Mouse (Mus musculus) heart, postnatal 14 days (tissue): ENCODE measurements around the gene Nudt22. TPM values are rescaled to one million over a fixed set of nuclear protein-coding genes. Genes with fewer than 3 reads are reported as not detected.
A peak's percentile ranks its signal among the peaks of the same experiment; 100 is the strongest.

Source experiments
- DNase-seq, 2 experiments: peaks; one replicate each; pipeline ENCODE4 v3.0.0; 2021 to 2022
- intact Hi-C: fragments of 180-260 bp; cut with DNase I; formaldehyde crosslinking; loops from one replicate; pipeline ENCODE4 v1.15.1; 2025
- total RNA-seq, 2 experiments: library from RNA; stranded (reverse); gene quantifications; 2 replicates each; pipeline ENCODE4 v1.2.3; 2021

Nudt22 gene
- total RNA-seq, 2 experiments from 2014 or later: 24.8 to 26.1 TPM

DNA sequence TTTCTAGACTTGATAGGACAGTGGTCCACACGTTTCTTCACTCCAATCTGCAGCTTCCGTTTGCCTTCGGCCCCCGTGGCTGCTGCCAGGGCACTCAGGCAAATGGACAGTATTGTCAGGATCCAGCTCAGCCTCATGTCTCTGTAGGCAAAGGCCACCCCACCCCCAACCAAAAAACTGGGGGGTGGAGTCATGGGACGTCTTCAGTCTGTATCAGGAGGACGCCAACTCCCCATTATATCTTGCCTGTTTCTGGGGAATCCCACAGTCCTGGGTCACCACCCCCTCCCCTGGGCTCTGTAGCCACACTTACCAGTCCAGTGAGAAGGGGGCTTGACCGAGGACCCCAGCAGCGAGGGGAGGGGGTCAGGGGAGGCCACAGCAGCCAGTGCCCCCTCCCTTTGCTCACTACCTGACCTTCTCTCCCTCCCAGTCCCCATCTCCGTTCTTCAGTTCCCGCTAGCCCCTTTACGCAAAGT lies 16.9 kb downstream of the Nudt22 start:
- peak; percentile 29 to 32 for DNase-seq
- intact Hi-C loops: loop anchor here (2.0 kb wide), 2 partner anchors 42 to 56 kb away; no protein-coding TSS in a partner anchor

DNA sequence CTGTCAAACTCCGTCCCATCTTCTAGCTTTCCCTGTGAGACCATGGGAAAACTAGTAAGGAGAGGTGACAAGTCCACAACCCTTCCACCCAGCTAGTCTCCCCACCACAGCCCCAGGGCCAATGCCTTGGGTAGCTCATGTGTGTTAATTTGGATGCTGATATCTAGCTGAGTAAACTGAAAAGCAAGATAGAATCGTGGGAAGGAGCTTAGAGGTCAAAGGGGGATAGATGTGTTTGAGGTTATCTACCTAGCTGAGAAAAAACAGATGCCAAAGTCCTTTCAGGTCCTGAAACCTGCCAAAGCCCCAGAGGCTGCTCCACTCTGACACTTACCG lies 17.3 kb downstream of the Nudt22 start:
- intact Hi-C loops: loop anchor here (2.0 kb wide), 2 partner anchors 42 to 56 kb away; no protein-coding TSS in a partner anchor
- DNase-seq: no peak

DNA sequence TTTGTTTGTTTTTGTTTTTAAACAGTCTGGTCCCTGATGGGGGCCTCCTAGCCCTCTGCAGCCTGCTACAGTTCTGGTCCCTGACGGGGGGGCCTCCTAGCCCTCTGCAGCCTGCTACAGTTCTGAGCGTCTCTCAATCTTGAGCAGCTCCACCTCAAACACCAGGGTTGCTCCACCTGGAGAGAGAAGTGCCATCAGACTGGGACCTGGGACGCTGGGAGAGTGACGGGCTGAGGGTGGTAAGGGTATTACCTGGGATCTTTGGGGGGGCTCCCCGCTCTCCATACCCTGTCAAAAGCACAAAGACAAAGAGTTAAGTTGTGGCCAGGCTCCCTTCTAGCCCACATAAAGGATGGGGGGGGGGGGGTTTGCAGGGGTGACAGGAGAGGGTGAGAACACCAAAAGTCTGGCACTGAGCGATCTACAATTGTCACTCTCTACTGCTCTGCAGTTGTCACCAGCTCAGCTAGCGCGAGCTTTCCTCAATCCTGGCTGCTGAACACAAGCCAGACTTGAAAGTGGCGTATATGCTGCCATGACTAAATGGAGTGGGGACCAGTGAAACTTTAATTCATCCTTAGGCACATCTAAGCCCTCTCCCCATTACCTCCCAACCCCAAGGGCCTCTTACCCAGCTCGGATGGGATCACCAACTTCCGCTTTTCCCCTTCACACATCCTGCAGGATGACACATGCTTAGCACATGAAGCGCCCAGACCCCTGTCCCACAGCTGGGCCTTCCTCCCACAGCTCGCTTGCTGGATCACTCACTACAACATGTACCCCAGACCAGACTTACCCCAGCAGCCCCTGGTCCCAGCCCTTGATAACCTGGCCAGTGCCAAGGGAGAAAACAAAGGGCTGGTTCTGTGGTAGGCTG lies 17.9 kb downstream of the Nudt22 start:
- no peak for DNase-seq
- intact Hi-C loops: loop anchor here (2.0 kb wide), 2 partner anchors 43 to 55 kb away; no protein-coding TSS in a partner anchor

DNA sequence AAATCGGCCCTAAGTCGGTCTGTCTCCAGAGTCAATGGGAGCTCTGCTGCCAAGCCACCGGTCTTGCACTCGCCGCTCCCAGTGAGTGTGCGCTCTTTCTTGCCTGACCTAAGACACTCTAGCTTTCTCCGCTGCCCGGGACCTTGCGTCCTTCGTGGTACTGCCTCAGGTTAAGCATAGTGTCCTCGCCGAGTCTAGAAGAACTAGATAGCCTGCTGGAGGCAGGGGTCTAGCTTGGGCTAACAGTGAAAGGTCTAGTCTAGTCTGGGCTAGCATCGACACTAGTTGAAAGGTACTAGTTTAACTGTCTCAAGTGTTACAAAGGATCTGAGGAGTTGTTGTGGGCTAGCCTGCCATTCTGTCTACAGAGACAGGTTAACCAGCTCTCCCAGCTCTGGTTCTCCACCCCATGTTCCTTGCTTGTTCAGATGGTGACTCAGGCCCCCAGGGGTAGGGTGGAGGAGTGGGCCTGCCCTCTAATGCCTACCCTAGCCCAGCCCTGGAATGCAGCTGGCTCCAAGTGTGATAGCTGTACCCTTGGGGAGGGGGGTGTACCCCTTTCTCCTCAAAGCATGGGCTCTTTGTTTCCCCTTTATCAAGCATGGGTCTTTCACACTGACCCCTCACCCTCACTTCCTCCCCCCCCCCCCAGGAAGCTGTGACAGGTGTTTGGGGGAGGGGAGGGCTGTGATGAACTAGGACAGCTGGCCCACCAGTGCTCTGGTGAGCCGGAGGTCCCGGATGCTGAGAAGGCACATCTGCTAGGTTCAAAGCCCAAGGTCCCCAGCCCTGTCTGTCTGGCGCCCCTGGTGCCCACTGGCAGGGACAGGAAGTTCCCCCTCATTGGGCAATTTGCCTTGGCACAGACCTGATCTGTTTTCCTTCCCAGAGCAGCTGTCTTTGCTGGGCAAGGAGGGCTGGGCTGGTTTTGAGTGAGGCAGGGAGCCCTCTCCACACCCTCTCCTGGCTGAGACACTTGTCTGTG lies 20.1 kb downstream of the Nudt22 start, which contains the start of gene Plcb3:
Gene Plcb3 (minus strand): TSS at position 934 of the 985 bp plus-strand sequence.
- intact Hi-C loops: no loop called here
- peak; percentile 61 to 72 for DNase-seq

DNA sequence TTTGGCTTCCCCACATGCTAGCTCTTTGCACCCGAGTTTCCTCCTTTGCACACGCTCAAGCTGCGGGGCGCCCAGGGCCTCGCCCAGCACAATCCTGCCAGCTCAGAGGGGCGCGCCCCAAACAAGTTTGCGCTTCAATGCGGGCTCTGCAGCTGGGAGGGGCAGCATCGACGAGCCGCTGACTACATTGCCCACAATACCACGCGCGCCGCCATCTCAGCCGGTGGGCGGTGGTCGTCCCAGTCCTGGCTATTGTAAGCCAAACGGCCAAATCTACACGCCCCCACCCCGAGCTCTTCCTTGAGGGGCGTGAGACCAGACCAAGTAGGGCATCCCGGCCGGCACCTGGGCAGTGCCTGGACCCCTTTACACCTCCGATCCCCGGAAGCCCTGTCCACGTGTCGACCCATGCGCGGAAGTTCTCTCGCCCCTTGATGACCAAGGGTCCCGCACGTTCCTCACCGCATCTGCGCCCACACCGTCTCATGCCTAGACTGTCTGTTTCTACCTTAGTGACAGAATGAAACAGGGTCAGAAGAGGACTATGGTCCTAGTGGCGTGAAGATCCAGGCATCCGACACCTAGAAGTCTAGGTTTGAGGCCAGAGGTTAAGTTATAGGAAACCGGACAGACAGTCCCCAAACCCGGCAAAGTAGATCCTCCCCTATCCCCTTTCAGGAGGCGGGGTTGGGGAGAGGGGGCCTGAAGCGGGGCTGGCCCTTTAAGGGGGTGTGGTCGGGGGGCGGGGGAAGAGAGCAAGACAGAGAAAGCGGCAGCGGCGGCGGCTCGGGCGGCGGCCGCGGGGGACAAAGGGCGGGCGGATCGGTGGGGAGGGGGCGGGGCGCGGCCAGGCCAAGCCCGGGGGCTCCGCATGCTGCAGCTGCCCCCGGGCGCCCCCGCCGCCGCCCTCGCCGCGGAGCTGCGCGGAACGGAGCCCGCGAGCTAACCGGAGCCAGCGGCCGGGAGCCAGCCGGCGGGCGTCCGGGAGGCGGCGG lies 21.4 kb downstream of the Nudt22 start, which contains the start of gene Ppp1r14b:
Gene Ppp1r14b (plus strand): TSS at position 758 of the 995 bp plus-strand sequence.
- peak; percentile 83 to 85 for DNase-seq
- intact Hi-C loops: no loop called here

DNA sequence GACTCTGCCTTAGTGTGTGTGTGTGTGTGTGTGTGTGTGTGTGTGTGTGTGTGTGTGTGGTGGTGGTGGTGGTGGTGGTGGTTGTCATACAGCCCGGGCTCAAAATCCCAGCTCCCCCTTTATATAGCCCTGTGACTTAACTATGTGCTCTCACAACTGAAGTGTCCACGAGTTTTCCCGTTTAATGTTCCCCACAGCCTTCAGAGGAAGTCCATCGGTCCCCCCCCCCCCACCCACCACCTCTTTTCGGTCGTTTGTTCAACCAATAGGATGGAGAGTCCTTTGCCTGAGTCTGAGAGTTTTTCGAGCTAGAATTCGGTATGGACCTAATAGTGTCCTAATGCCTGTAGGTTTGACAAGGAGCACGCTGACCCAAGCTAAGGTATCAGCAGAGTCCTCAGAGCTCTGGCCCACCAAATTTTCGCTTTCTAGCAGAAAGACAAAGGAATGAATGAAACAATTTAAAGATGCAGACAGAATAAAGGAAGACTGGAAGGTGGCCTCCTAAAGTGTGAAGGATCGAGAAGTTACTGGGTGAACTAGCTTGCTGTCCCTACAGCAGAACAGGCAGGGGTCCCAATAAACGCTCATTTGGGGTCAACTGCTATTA lies 22.2 kb downstream of the Nudt22 start:
- no peak for DNase-seq
- intact Hi-C loops: no loop called here

DNA sequence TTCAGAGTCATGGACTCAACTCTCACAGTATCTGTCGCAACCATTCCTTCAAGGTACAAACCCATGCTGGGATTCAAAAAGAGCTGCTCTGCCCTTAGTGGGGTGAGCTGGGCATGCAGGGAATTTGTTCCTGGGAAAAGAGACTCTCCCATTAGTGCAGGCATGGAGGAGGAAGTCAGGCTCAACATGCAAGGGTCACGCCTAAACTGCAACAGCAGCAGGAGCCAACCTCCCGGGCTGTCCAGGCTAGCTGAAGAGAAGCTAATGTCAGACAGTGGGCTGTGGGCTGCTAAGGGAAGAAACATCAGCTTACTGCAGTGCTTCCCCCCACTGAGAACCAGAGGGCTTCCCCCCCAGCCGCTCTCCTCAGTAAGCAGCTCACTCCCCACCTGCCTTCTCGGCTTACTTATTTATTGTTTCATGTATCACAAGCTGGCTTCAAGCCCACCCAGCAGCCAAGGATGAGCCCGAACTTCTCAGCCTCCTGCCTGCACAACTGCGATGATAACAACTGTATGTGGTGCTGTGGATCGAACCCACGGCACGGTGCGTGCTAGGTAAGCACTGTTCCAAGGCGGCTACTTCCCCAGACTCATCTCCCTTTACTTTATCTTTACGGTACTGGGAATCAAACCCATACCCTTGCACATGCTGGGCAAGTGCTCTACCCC lies 23.5 kb downstream of the Nudt22 start:
- intact Hi-C loops: no loop called here

DNA sequence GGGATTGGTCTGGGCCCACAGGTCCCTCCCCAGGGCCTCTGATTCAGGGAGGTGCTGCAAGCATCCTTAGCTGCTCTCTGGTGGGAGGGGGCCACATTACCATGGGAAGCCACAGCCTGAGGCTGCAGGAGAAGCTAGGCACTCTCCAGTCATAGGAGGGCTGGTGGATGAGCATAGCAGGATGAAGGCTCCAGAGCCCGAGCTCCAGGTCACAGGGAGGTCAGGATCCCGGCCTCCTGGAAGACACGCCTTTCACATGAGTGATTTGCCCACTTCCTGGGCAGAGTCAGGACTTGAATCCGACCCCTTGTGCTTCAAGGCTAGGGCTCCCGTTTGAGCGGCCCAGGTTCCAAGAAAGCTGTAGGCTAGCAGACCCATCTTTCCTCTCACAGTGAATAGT lies 24.3 kb downstream of the Nudt22 start:
- DNase-seq: no peak
- intact Hi-C loops: no loop called here

More for the DNA sequence above, 23.5 kb downstream of the Nudt22 start:
- no peak for DNase-seq

DNA sequence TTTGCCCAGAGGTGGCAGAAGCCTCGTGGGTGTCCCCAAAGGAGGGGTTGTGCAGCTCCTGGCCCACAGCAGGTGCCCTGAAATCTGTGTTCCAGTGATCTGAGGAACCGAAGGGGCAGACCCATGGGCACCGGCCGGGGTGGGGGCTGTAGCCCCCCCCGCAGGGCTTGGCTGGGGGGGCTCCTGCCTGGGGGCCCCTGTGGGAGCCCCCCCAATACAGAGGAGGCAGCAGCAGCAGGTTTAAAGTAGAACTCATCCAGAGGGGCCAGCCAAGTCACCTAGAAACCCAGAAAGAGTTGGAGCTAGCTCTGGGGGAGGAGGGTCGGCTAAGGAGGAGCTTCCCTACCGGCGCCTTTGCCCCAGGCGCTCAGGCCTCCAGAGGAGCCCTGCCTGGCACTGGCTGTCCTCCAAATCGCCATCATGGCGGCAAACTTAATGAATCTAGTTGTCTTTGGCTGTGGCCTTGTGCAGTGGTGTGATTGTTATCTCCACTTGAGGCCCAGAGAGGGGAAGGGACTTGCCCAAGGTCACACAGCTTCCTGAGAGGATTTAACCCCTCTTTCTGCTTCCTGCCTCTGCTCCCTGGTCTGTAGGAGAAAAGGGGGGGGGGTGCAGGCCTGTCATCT lies 25.3 kb downstream of the Nudt22 start:
- no peak for DNase-seq
- intact Hi-C loops: loop anchor here (1.0 kb wide), 1 partner anchor 46 kb away; no protein-coding TSS in a partner anchor

DNA sequence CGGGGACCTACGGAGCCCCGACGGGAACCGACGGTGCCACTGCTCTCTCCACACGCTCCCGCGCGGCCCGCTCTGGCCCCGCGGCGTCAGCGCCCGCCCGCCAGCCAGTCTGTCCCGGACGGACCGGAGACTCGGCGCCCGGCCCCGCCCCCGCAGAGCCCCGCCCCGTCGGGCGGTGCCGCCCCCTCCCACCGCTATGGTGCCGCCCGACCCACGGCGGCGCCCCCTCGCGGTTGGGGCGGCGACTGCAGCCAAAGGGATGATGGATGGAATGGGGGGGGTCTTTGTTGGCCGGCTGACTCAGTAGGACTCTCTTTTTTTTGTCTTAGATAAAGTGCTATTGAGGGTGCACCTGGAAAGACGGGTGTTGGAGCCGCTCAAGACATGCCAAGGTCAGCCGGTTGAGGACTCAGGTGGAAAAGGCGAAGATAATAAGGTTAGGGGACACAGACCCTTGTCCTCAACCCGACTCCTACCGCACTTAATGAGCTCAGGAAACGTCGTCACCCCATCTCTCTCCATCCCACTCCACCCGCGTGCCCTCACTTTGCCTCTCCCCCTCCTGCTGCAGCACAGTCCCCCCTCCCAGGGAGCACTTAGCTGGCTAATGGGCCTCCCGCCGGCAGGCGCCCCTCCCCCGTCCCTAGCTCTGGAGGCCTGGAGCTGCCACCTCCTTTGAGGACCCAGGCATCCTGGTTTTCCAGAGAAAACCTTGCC lies 26.1 kb downstream of the Nudt22 start:
- intact Hi-C loops: loop anchor here (1.0 to 2.0 kb wide), 2 partner anchors 15 to 46 kb away; no protein-coding TSS in a partner anchor
- peak; percentile 87 to 89 for DNase-seq

DNA sequence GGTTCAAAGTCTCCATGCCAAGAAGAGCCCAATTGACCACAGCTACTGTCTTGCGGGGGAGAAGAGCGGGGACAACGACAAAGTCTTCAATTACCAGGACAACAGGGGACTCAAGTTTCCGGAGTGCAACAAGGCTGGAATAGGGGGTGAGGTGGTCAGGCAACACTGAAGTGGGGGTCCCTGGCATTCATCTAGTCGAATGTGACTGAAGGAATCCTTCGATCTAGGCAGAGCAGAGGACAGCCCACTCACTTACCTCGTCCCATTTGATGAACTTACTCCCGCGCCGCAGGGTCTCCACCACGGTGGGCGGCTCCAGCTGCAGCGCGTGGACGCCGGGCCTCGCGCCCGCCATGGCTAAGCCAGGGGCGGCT lies 26.6 kb downstream of the Nudt22 start:
- DNase-seq: no peak
- intact Hi-C loops: loop anchor here (2.0 kb wide), 1 partner anchor 14 kb away; no protein-coding TSS in a partner anchor

DNA sequence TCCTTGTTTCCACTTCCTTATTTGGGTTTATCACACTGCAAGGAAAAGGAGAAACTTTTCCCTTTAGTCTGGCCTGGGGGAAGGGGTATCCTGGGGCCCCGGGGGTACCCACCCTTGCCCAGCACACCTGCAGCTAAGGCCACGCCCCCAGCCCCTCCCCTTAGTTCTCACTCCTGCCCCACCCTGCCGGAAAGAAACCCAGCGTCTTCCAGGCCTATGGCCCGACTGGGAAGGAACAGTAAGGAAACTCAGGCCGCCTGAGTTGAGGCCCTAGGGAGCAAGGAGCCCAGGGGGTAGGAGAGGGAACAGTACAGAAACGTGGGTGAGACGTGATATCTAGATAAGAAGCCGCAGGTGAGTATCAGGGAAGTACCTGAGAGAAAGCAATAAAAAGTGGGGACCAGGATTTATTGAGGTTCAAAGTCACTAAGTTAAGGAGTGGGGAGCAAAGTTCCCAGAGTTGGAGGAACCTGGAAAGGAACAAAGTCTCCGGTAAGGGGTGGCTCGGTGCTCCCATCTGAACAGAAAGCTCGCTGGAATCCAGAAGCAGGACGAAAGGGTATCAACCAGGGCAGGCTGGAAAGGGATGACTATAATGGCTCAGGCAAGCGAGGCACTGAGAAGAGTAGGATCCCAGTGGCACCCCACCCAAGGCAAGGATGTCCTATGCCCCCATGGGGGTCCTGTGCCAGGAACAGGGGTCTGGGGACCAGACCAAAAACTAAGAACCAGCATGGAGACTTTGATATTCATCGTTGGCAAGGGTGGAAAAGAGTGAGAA lies 27.2 kb downstream of the Nudt22 start:
- intact Hi-C loops: loop anchor here (2.0 kb wide), 1 partner anchor 14 kb away; no protein-coding TSS in a partner anchor
- no peak for DNase-seq

DNA sequence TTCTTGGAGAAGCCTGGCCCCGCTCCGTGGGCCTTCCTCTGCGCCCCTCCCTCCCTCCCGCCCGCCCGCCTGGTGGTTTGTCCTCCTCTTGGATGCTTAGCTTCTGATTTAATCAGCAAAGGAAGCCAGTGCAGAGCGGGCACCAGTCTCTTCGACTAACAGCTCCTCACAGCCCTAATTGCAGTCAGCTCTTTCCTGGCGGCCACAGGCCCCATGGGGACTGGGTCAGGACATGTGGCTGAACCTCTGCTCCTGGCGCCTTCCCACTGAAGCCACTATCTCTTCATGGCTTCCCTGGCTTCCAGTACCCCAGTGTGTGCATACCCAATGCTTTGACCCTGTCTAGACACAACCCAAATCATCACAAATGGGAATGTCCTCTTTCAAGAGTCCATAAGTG lies 39.5 kb downstream of the Nudt22 start:
- intact Hi-C loops: no loop called here
- DNase-seq: no peak

DNA sequence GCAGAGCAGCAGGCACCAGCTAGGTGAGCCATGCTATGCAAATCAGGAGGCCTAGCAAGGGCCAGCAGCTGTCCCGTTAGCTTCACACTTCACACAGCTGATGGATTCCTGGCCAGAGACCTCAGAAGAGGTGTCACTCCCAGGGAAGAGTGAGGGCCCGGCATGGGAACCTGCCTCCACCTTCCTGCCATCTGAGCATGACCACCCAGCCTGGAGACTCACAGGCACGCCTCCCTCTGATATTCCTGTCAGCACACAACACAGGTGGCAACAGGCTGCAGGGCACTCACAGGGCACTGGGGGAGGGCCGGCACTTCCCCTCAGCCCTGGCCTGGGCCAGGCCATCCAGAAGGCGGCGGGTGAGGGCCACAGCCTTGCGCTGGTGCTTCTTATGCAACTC lies 40.5 kb downstream of the Nudt22 start:
- intact Hi-C loops: loop anchor here (2.0 kb wide), 1 partner anchor 13 kb away; no protein-coding TSS in a partner anchor
- DNase-seq: peak in 1 of 2 experiments; percentile 50

DNA sequence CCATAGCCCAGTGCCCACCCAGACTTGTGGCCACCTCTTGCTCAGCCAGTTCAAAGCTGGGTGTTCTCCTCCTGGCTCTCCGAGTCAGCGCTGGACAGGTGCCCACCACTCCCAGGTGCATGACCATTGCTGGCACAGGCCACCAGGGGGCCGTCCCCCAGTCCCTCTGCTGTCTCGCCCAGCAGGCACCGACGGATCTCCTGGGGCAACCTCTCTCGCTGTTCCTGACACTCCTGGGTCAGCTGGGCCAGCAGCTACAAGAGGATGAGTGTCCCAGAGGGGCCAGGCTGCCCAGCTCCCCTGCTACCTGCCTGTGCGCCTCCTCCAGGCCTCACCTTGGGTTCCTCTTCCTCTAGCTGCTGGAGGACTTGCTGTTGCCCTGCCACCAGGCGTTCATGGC lies 41.9 kb downstream of the Nudt22 start:
- intact Hi-C loops: loop anchor here (2.0 kb wide), 1 partner anchor 15 kb away; no protein-coding TSS in a partner anchor
- peak in 1 of 2 experiments; percentile 67 for DNase-seq

DNA sequence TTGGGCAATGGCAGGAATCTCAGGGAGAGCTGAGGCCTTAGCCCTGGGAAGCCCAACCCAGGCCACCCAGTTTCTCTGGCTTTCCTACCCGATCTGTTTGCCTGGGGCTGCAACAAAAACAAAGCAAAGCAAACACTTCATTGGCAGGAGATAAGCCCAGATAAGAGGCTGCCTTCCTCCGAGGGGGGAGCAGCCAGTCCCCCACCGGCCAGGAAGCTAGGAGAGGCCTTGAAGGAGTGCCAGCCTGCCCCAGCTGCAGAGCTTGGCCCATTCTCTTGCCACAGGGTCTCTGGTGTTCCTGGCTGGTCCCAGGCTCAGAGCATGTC lies 43.2 kb downstream of the Nudt22 start:
- intact Hi-C loops: no loop called here
- DNase-seq: peak; percentile 55 to 57
